ENCODE assay signal across 39 mouse cellular contexts in the genomic region with DNA sequence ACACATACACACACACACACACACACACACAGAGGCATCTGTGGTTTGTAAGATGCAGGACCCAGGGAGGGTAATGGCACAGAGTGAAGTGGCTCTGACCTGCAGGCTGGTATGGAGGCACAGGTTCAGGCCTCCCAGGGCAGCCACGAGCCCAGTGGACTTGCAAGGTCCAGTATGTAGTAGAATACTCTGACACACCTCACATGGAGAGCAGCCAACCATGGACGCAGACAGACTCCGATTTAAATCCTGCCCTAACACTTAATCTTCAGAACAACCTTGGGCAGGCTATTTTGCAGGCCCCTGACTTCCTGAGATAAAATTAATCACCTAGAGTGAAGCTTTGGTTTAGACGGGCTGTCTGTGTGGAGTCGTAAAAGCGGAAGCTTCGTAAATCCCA. TPM values are rescaled to one million over a fixed set of nuclear protein-coding genes. Genes with fewer than 3 reads are reported as not detected.
DNase-seq lines count a peak whose midpoint lies in the region; ATAC-seq lines count a peak whose summit lies in the region.
"Had no signal": no experiment of that assay in that cellular context is flagged by ENCODE, and none has a peak within 500 bp of the region (broad histone marks: within the 10 kb centered on the region; RNA-seq: fewer than 3 reads in every experiment).

No protein-coding gene starts in this region.

- DNase-seq in adrenal gland, adult (ENCODE audit: inconsistent age in 2 of 2, low spot score in 1 of 2): peak; percentile 59 to 87
- no peak for DNase-seq in adrenal gland, adult 18-20 months (ENCODE audit: low spot score in 2 of 2)
- no peak for DNase-seq in kidney, adult 9 months
- DNase-seq in midbrain, embryonic 11.5 days (ENCODE audit: low spot score, missing footprints): peak; percentile 85
- DNase-seq in midbrain, embryonic 10.5 days (ENCODE audit: low spot score): no peak
- no peak for DNase-seq in right cerebral cortex, postnatal 36 days (ENCODE audit: low spot score in 2 of 2)
- DNase-seq in ovary, postnatal 10 days (ENCODE audit: low spot score): no peak
- DNase-seq: cerebellum, adult 11-12 months; cerebellum, postnatal 14 days; gastrocnemius, adult 2 months; kidney, postnatal 14 days; lung, postnatal 10 days had no signal

- no peaks in the 10 kb centered on the region for H3K27me3 ChIP-seq in kidney, embryonic 16.5 days (ENCODE audit: insufficient read depth, low read length)
- no peaks in the 10 kb centered on the region for H3K27me3 ChIP-seq in midbrain, embryonic 11.5 days (ENCODE audit: control insufficient read depth, insufficient read depth, low read length)
- no peaks in the 10 kb centered on the region for H3K27me3 ChIP-seq in midbrain, embryonic 10.5 days (ENCODE audit: low read depth, poor library complexity, severe bottlenecking)
- H3K27me3 ChIP-seq: CH12.LX; heart, embryonic 15.5 days; hindbrain, embryonic 12.5 days; intestine, embryonic 15.5 days; liver, embryonic 15.5 days; midbrain, embryonic 12.5 days; neural tube, embryonic 12.5 days had no signal

- H3K4me2 ChIP-seq in kidney, embryonic 16.5 days (replicated peaks; ENCODE audit: low read depth, low read length): no peak overlapping the region
- no peak overlapping the region for H3K4me2 ChIP-seq in midbrain, embryonic 11.5 days
- H3K4me2 ChIP-seq: heart, embryonic 15.5 days; hindbrain, embryonic 12.5 days; intestine, embryonic 15.5 days; limb, embryonic 12.5 days; liver, embryonic 15.5 days; midbrain, embryonic 12.5 days; neural tube, embryonic 12.5 days had no signal

- no peak overlapping the region for H3K4me3 ChIP-seq in kidney, embryonic 16.5 days (ENCODE audit: low read length)
- no peak overlapping the region for H3K4me3 ChIP-seq in midbrain, embryonic 11.5 days (ENCODE audit: low read depth, low read length)
- no peak overlapping the region for H3K4me3 ChIP-seq in midbrain, embryonic 10.5 days
- H3K4me3 ChIP-seq: erythroblast, embryonic 14.5 days; gastrocnemius, adult 2 months; heart, embryonic 15.5 days; hindbrain, embryonic 12.5 days; intestine, embryonic 15.5 days; limb, embryonic 12.5 days; liver, embryonic 15.5 days; midbrain, embryonic 12.5 days; myocyte; neural tube, embryonic 12.5 days had no signal

- no peaks in the 10 kb centered on the region for H3K36me3 ChIP-seq in kidney, embryonic 16.5 days (ENCODE audit: insufficient read depth, low read length)
- no peaks in the 10 kb centered on the region for H3K36me3 ChIP-seq in midbrain, embryonic 11.5 days (ENCODE audit: control insufficient read depth, insufficient read depth, low read length)
- no peaks in the 10 kb centered on the region for H3K36me3 ChIP-seq in midbrain, embryonic 10.5 days
- H3K36me3 ChIP-seq: heart, embryonic 15.5 days; hindbrain, embryonic 12.5 days; intestine, embryonic 15.5 days; limb, embryonic 12.5 days; liver, embryonic 15.5 days; midbrain, embryonic 12.5 days; neural tube, embryonic 12.5 days had no signal

- no peak overlapping the region for H3K9ac ChIP-seq in kidney, embryonic 16.5 days (replicated peaks; ENCODE audit: low read length)
- H3K9ac ChIP-seq in midbrain, embryonic 11.5 days (ENCODE audit: low read length): no peak overlapping the region
- H3K9ac ChIP-seq: heart, embryonic 15.5 days; hindbrain, embryonic 12.5 days; intestine, embryonic 15.5 days; limb, embryonic 12.5 days; liver, embryonic 15.5 days; midbrain, embryonic 12.5 days; neural tube, embryonic 12.5 days had no signal

- H3K4me1 ChIP-seq in kidney, embryonic 16.5 days (ENCODE audit: insufficient read depth, low read length): peaks cover 31% of the 10 kb centered on the region
- 0 out of 2 replicates have a peak, but pooled peaks cover 3% of the 10 kb centered on the region for H3K4me1 ChIP-seq in midbrain, embryonic 11.5 days (ENCODE audit: control insufficient read depth, insufficient read depth, low read length)
- H3K4me1 ChIP-seq in midbrain, embryonic 10.5 days: peaks cover 18% of the 10 kb centered on the region
- H3K4me1 ChIP-seq: liver, embryonic 15.5 days had no signal

- WGBS in kidney, embryonic 16.5 days: 16% methylated on average over 7 of the region's 7 CpGs
- 73% methylated on average over 7 of the region's 7 CpGs for WGBS in midbrain, embryonic 11.5 days
- 84% methylated on average over 7 of the region's 7 CpGs for WGBS in midbrain, embryonic 10.5 days

- no peaks in the 10 kb centered on the region for H3K9me3 ChIP-seq in kidney, embryonic 16.5 days (ENCODE audit: low read length)
- H3K9me3 ChIP-seq in midbrain, embryonic 11.5 days (ENCODE audit: control insufficient read depth, low read length): no peaks in the 10 kb centered on the region
- no peaks in the 10 kb centered on the region for H3K9me3 ChIP-seq in midbrain, embryonic 10.5 days (replicated peaks)
- H3K9me3 ChIP-seq: heart, embryonic 15.5 days; hindbrain, embryonic 12.5 days; intestine, embryonic 15.5 days; limb, embryonic 12.5 days; liver, embryonic 15.5 days; midbrain, embryonic 12.5 days; neural tube, embryonic 12.5 days had no signal

- no peak overlapping the region for H3K27ac ChIP-seq in kidney, embryonic 16.5 days (ENCODE audit: low read length)
- H3K27ac ChIP-seq in midbrain, embryonic 11.5 days (ENCODE audit: low read depth, low read length): no peak overlapping the region
- H3K27ac ChIP-seq in midbrain, embryonic 10.5 days (replicated peaks): no peak overlapping the region
- H3K27ac ChIP-seq: gastrocnemius, adult 2 months; heart, embryonic 15.5 days; hindbrain, embryonic 12.5 days; hindbrain, postnatal 0 days; limb, embryonic 12.5 days; liver, embryonic 15.5 days; midbrain, embryonic 12.5 days; neural tube, embryonic 12.5 days had no signal

- peak; percentile 62; the same call in 1 of the 2 replicates for ATAC-seq in kidney, embryonic 16.5 days (ENCODE audit: low FRiP score, low TSS enrichment)
- ATAC-seq in midbrain, embryonic 11.5 days (ENCODE audit: low FRiP score): no peak
- ATAC-seq: activated CD4-positive, CD25-positive, alpha-beta regulatory T cell, adult 4 months; forebrain, embryonic 16.5 days; hindbrain, postnatal 0 days; intestine, embryonic 15.5 days had no signal

RNA-seq across cellular contexts. Expression of gene Lmntd1, which starts 20.1 kb away (rescaled TPM):
- total RNA-seq in adrenal gland, adult 18-20 months (2021): under 1 TPM; 0.51 to 0.66 TPM
- 1.6 and 1.8 TPM in 2 replicates for polyA plus RNA-seq in kidney, embryonic 16.5 days (2015; fragmentation: Nextera tagmentation; extraction: Ambion mirVana)
- polyA plus RNA-seq in midbrain, embryonic 11.5 days (2014; fragmentation: Nextera tagmentation; extraction: Ambion mirVana): 0.18 and 0.50 TPM in 2 replicates
- 0.11 and 0.30 TPM in 2 replicates for polyA plus RNA-seq in midbrain, embryonic 10.5 days (2016; fragmentation: Nextera tagmentation; extraction: Ambion mirVana)
- total RNA-seq: ES-E14; liver, adult 2 months; megakaryocyte progenitor cell, adult 5-6 weeks had no signal
- polyA plus RNA-seq: C2C12; erythroblast, embryonic 14.5 days; liver, adult 2 months; liver, embryonic 15.5 days; myocyte; small intestine, adult 2 months had no signal

RNA-seq across cellular contexts. Expression of gene Tuba3b, which starts 21.6 kb away (rescaled TPM):
- total RNA-seq in adrenal gland, adult 18-20 months (2021): not detected
- polyA plus RNA-seq in kidney, embryonic 16.5 days (2015; fragmentation: Nextera tagmentation; extraction: Ambion mirVana): 0.31 TPM in 1 of 2 replicates, not detected in the other
- not detected in 2 replicates for polyA plus RNA-seq in midbrain, embryonic 11.5 days (2014; fragmentation: Nextera tagmentation; extraction: Ambion mirVana)
- polyA plus RNA-seq in midbrain, embryonic 10.5 days (2016; fragmentation: Nextera tagmentation; extraction: Ambion mirVana): not detected in 2 replicates
- total RNA-seq: CH12.LX; gastrocnemius, adult 2 months; gastrocnemius, postnatal 4 days; hindbrain, postnatal 0 days; layer of hippocampus, postnatal 10 days; left cerebral cortex, adult 18-20 months; left cerebral cortex, postnatal 14 days; liver, adult 2 months; megakaryocyte progenitor cell, adult 5-6 weeks had no signal
- polyA plus RNA-seq: activated CD4-positive, CD25-positive, alpha-beta regulatory T cell, adult 4 months; cortical plate, adult 2 months; embryonic facial prominence, embryonic 14.5 days; erythroblast, embryonic 14.5 days; forebrain, embryonic 11.5 days; forebrain, embryonic 16.5 days; hindbrain, embryonic 12.5 days; hindbrain, postnatal 0 days; intestine, embryonic 15.5 days; limb, embryonic 12.5 days; liver, adult 2 months; midbrain, embryonic 12.5 days; myocyte; neural tube, embryonic 12.5 days; small intestine, adult 2 months; stomach, embryonic 14.5 days had no signal

Comparison
In these comparisons a context has a peak if more than half of its experiments do, and no peak if none do; other contexts are left out.
1. DNase-seq: peak in adrenal gland, adult (2 of 2) and midbrain, embryonic 11.5 days (single experiment); none in adrenal gland, adult 18-20 months (0 of 2), kidney, adult 9 months (single experiment), midbrain, embryonic 10.5 days (single experiment), right cerebral cortex, postnatal 36 days (0 of 2) and ovary, postnatal 10 days (single experiment).